Mouse (Mus musculus) brain, embryonic 18.5 days (tissue): ENCODE data around the gene Speer4e.
"Not testable (repeated sequence)": the region's sequence is repeated elsewhere in the genome, so short reads cannot be mapped to it uniquely, and the experiment has no call there.

Experiments used
- DNase-seq: peaks from one replicate; pipeline ENCODE4 v3.0.0-alpha.2; 2012; ENCODE audit warnings: low read depth, low spot score

The Speer4e gene

DNA sequence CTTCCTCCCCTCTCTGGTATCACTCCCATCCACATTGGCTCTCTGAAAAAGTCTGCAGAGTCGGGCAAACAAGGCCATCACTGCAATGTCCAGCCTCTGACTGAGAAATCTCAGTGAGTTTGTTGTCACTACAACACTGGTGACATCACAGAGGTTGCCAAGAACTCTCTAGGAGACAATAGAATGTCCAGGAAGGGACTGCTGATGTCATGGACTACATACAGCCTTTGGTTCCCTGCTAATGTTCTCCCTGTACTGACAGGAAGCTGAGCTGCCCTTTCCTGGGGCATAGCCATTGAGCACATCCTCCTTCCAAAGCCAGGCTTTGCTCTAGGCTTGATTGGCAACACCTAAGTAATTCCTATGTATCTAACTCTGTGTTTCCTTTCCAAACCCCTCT is at the start of gene Speer4e:
Gene Speer4e, minus strand, starts transcription at position 101 of the 400 bp plus-strand sequence.
- not testable (repeated sequence) for DNase-seq

- DNase-seq: not testable (repeated sequence)
Measured at GRCm38 (mm10) chr5:14986649-14987387, 48.6 kb upstream of the Speer4e start.

- not testable (repeated sequence) for DNase-seq
Measured at GRCm38 (mm10) chr5:14978835-14979234, 40.6 kb upstream of the Speer4e start, which contains the start of gene Gm10354. Gene Gm10354, minus strand, starts transcription at chr5:14978935.

DNA sequence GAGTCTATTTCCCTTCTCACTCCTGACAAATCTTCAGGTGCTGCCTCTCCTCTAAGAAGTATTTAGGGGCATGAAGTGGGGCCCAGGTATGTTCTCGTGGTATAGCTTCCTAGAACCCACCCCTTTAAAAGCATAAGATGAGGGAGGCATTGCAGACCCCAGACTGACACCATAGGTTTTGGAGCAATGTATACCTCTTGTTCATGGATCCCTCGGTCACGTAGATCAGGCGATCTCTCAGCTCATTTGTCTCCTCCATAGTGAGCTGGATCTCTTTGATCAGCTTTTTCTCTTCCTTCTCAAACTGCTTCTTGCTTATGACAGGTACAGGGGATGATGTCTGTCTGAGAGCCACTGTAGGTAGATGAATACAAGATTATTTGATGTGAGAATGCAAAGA is 39.1 kb upstream of the Speer4e start:
- not testable (repeated sequence) for DNase-seq

- not testable (repeated sequence) for DNase-seq
Measured at GRCm38 (mm10) chr5:14975294-14975693, 37.1 kb upstream of the Speer4e start.

- not testable (repeated sequence) for DNase-seq
Measured at GRCm38 (mm10) chr5:14972841-14973240, 34.6 kb upstream of the Speer4e start.

DNA sequence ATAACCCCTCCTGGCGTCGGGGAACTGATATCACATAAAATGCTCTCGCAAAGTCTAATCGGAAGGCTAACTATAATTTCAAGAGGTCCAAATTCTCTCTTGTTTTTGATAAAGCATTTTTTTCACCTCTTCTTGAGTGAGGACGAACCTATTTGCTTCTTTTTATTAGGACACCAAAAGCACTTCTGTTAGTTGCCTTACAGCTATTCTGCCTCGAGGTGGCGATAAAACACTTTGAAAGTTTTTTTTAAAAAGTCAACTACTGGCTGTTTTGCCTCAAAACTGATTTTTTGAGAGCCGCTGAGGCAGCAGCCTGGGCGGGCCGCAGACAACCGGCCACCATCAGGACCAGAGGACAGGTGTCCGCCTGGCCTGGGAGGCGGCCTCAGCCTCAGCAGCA is 25.6 kb upstream of the Speer4e start:
- not testable (repeated sequence) for DNase-seq

DNA sequence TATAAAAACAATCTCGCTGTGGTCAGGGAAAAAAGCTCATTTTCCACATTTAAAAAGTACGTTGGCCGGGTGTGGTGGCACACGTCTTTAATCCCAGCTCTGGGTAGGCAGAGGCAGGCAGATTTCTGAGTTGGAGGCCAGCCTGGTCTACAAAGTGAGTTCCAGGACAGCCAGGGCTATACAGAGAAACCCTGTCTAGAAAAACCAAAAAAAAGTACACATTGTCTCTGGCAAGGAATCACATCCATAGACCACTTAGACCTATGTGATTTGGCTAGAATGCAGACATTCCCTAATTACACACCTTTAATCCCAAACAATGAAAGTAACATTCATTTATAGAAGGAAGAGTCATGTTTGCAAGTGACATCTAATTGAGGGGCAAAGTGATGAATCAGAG is 23.3 kb upstream of the Speer4e start:
- DNase-seq: not testable (repeated sequence)

- not testable (repeated sequence) for DNase-seq
Measured at GRCm38 (mm10) chr5:14955928-14956706, 17.9 kb upstream of the Speer4e start.

DNA sequence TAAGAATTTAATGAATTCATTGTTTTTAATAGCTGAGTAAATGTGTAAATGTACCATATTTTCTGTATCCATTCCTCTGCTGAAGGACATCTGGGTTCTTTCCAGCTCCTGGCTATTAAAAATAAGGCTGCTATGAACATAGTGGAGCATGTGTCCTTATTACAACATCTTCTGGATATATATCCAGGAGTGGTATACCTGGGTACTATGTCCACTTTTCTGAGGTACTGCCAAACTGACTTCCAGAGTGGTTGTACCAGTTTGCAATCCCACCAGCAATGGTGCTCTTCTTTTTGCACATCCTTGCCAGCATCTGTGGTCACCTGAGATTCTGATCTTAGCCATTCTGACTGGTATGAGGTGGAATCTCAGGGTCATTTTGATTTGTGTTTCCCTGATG is 15.4 kb upstream of the Speer4e start:
- not testable (repeated sequence) for DNase-seq

- not testable (repeated sequence) for DNase-seq
Measured at GRCm38 (mm10) chr5:14952749-14953148, 14.5 kb upstream of the Speer4e start.

- not testable (repeated sequence) for DNase-seq
Measured at GRCm38 (mm10) chr5:14951822-14952221, 13.6 kb upstream of the Speer4e start.

- DNase-seq: not testable (repeated sequence)
Measured at GRCm38 (mm10) chr5:14947482-14948198, 9.4 kb upstream of the Speer4e start.

GRCm38 (mm10) chr5:14945524-14945923 is 7.3 kb upstream of the Speer4e start:
- DNase-seq: not testable (repeated sequence)

GRCm38 (mm10) chr5:14941043-14941442 is 2.8 kb upstream of the Speer4e start:
- DNase-seq: not testable (repeated sequence)

DNA sequence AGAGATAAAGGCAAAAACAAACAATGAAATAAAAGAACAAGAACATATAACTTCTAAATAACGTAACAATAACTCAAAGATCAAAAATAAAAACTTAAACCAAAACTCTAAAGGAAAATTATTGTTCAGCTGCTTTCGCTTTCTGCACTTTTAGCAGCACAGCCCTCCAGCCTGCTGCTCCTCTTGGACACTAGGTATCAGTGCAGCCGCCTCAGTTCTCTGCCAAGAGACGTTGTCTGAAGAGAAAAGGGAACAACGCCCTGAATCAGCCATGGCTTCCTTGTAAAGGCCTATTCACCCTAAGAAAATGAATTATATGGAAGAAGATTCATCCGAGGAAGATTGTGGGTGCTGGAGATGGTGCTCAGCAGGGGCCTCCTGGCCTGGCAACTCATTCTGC is 4.5 kb downstream of the Speer4e start:
- DNase-seq: not testable (repeated sequence)

DNA sequence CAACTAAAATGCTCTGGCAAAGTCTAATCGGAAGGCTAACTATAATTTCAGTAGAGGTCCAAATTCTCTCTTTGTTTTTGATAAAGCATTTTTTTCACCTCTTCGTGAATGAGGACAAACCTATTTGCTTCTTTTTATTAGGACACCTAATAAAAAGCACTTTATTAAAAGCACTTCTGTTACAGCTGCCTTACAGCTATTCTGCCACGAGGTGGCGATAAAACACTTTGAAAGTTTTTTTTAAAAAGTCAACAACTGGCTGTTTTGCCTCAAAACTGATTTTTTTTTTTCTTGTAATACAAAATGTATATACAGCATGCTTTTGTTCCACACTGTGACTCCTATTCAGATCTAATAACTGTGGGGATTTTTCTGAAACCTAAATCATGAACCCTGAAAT is 11.2 kb downstream of the Speer4e start:
- DNase-seq: not testable (repeated sequence)

- DNase-seq: not testable (repeated sequence)
Measured at GRCm38 (mm10) chr5:14914799-14915198, 23.4 kb downstream of the Speer4e start, which contains the start of gene Gm9758. Gene Gm9758, minus strand, starts transcription at chr5:14914899.

DNA sequence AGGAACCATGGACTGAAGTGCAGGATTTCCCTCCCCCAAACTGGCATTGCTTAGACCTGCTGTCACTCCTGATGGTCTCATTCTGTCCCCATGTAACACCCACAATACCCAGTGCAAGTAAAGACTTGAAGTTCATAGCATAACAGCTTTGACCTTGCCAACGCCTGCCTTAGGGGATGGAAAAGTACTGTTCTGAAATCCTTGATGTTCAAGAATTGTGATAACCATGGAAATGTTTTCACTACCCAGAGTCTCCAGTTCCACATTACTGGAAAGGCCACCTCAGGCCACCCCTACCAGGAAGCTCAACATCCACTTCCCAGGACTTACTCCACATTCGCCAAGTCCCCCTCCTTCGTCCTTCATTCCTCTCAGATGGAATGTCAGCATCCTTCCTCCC is 23.9 kb downstream of the Speer4e start:
- not testable (repeated sequence) for DNase-seq

DNA sequence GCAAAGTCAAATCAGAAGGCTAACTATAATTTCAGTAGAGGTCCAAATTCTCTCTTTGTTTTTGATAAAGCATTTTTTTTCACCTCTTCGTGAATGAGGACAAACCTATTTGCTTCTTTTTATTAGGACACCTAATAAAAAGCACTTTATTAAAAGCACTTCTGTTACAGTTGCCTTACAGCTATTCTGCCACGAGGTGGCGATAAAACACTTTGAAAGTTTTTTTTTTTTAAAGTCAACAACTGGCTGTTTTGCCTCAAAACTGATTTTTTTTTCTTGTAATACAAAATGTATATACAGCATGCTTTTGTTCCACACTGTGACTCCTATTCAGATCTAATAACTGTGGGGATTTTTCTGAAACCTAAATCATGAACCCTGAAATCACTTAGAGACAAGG is 34.7 kb downstream of the Speer4e start:
- DNase-seq: not testable (repeated sequence)

GRCm38 (mm10) chr5:14892242-14892641 is 46.0 kb downstream of the Speer4e start:
- DNase-seq: no peak

DNA sequence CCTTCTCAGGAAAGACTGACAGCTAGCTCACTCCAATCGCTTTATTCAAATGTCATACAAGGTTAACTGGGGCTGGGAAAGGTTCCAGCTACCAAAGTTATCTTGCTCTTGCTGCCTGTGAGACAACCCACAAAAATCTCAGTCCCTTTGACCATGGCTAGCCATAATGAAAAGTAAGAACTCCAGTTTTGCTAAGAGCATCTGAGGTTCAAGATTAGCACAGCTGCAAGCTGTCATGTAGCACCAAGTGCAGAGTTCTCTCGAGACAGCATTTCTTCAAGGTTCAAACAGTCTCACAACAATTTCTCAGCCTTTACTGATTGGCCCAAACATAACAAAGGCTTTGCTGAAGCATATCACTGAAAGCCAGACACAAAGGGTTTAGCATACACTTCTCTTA is 52.9 kb downstream of the Speer4e start:
- DNase-seq: not testable (repeated sequence)
